Mouse (Mus musculus) heart, postnatal 0 days (tissue): ENCODE data around the gene Ap1m1.

Experiments used
- CTCF ChIP-seq: IDR thresholded peaks from 2 replicates; pipeline ENCODE4 v1.5.1; 2016; ENCODE audit warnings: antibody characterized with exemption, control low read depth, low read depth
- EP300 ChIP-seq: IDR thresholded peaks from 2 replicates; pipeline ENCODE4 v1.6.1; 2016; ENCODE audit warnings: antibody characterized with exemption, low read depth

- no peak for TF ChIP-seq CTCF
- TF ChIP-seq EP300, result no peak
Measured at GRCm38 (mm10) chr8:72215871-72216270, 23.9 kb upstream of the Ap1m1 start.
